Mouse (Mus musculus): Measurements from ENCODE around the gene Olfr18.
"Not testable (repeated sequence)": the region's sequence is repeated elsewhere in the genome, so short reads cannot be mapped to it uniquely, and the experiment has no call there.

Olfr18 gene

GRCm38 (mm10) chr9:20335994-20336393 lies at the start of gene Olfr18:
Gene Olfr18 (minus strand): TSS chr9:20336094.
- DNase-seq, result no peak

GRCm38 (mm10) chr9:20385343-20385703 lies 49.4 kb upstream of the Olfr18 start:
- DNase-seq, result no peak

- DNase-seq, result peak; percentile 94
Measured at GRCm38 (mm10) chr9:20384532-20385342, 48.8 kb upstream of the Olfr18 start, which contains the start of gene Zfp560. Gene Zfp560 (minus strand): TSS chr9:20385177.

DNA sequence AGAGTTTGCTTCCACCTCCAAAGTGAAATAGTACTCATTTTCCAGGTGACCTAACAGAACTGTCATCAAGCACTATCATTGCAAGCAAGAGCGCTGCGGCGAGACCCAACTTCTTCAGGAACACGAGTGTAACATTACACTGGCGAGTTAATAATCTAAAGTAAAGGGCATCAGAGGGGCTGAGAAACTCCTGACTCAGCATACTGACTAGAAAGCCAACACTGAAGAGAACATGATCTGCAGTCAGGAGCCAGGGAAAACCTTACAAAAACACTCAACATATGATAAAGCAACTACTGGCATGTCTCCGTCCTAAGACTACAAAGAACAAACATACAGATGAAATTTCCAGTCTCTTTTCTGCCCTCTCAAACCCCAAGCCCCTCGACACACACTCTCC lies 47.8 kb upstream of the Olfr18 start:
- no peak for DNase-seq

DNA sequence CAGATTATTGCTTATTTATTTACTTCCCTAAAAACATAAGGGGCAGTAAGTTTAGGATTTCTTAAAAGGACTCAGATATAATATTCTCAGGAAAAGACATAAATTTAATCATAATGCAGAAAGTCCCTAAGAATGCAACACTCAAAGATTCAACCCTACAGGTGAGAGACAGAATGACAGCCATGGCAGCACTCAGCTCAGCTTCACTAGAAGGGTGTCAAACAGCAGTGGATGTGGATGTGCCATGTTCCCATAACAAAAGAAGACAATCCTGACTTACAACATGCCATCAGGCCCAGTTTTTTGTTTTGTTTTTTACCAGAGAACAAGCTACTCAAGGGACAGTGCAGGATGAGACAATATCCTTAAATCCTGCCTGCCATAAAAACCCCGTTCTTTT lies 38.8 kb upstream of the Olfr18 start:
- no peak for DNase-seq

DNA sequence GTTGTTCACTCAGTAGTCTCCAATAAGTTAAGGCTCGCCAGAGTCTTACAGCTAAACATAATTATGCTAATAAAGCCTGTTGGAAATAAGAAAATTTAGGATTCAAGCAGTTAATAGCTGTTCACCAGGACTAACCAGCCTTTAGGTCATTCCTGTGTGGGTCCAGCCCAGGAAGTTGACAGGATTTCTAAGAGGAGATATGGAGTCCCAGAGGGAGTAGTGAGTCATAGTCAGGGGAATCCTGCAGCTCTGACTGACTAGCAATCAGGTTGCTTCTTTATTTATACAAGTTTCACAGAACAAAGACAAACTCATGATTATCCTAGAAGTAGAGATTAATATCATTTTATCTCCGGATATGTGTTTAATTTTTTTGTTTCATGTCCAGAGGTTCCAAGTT lies 31.4 kb upstream of the Olfr18 start:
- no peak for DNase-seq

- DNase-seq, result no peak
Measured at GRCm38 (mm10) chr9:20348501-20348900, 12.6 kb upstream of the Olfr18 start.

DNA sequence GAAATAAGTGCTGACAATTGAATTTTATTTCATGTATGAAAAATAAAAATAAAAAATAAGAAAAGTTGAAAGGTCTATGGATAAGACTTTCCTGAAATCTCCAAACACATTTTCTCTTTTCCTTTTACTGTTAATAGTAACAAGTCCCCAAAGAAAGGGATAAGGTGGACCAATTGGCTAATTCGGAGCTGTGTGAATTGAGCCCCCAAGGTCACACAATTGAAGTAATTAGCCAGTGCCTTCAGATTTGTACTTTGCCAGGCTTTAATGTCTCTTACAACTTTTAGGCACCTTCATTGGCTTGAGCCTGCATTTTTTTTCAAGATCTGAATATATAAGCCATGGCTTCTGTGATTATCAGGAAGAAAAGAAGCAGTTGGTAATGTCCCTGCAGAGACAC lies 37.7 kb downstream of the Olfr18 start, which contains the start of gene Olfr873:
Gene Olfr873, plus strand, starts transcription at position 301 of the 400 bp plus-strand sequence.
- DNase-seq, result no peak

- not testable (repeated sequence) for DNase-seq
Measured at GRCm38 (mm10) chr9:20295562-20295961, 40.3 kb downstream of the Olfr18 start.

GRCm38 (mm10) chr9:20282051-20282450 lies 53.8 kb downstream of the Olfr18 start, which contains the start of gene Olfr39:
Gene Olfr39 (plus strand): TSS chr9:20282351.
- no peak for DNase-seq

All from kidney, postnatal 10 days (tissue).